Mouse (Mus musculus): ENCODE results near the gene Tnfsf14.
A peak's percentile ranks its signal among the peaks of the same experiment; 100 is the strongest.

Tnfsf14 gene

GRCm38 (mm10) chr17:57194041-57194507 lies at the start of gene Tnfsf14:
Tnfsf14 (minus strand) TSS chr17:57194177.
- DNase-seq (ENCODE audit: low spot score in 2 of 2): peak; percentile 39 to 53

GRCm38 (mm10) chr17:57237181-57237580 lies 43.2 kb upstream of the Tnfsf14 start:
- DNase-seq (ENCODE audit: low spot score in 2 of 2): no peak

GRCm38 (mm10) chr17:57235803-57236202 lies 41.8 kb upstream of the Tnfsf14 start:
- DNase-seq (ENCODE audit: low spot score in 2 of 2): no peak

GRCm38 (mm10) chr17:57234254-57234928 lies 40.4 kb upstream of the Tnfsf14 start:
- DNase-seq (ENCODE audit: low spot score in 2 of 2): no peak

- no peak for DNase-seq (ENCODE audit: low spot score in 2 of 2)
Observed at GRCm38 (mm10) chr17:57233038-57233437, 39.1 kb upstream of the Tnfsf14 start.

GRCm38 (mm10) chr17:57232200-57232599 lies 38.2 kb upstream of the Tnfsf14 start:
- no peak for DNase-seq (ENCODE audit: low spot score in 2 of 2)

- no peak for DNase-seq (ENCODE audit: low spot score in 2 of 2)
Observed at GRCm38 (mm10) chr17:57231321-57231771, 37.4 kb upstream of the Tnfsf14 start.

GRCm38 (mm10) chr17:57230728-57231125 lies 36.8 kb upstream of the Tnfsf14 start:
- no peak for DNase-seq (ENCODE audit: low spot score in 2 of 2)

- DNase-seq (ENCODE audit: low spot score in 2 of 2): no peak
Observed at GRCm38 (mm10) chr17:57229851-57230727, 36.1 kb upstream of the Tnfsf14 start.

- DNase-seq (ENCODE audit: low spot score in 2 of 2): no peak
Observed at GRCm38 (mm10) chr17:57228873-57229272, 34.9 kb upstream of the Tnfsf14 start.

GRCm38 (mm10) chr17:57228014-57228413 lies 34.0 kb upstream of the Tnfsf14 start, which contains the start of gene C3:
C3 (minus strand) TSS chr17:57228136.
- DNase-seq (ENCODE audit: low spot score in 2 of 2): no peak

- no peak for DNase-seq (ENCODE audit: low spot score in 2 of 2)
Observed at GRCm38 (mm10) chr17:57227468-57227867, 33.5 kb upstream of the Tnfsf14 start.

- no peak for DNase-seq (ENCODE audit: low spot score in 2 of 2)
Observed at GRCm38 (mm10) chr17:57223313-57223712, 29.3 kb upstream of the Tnfsf14 start.

- DNase-seq (ENCODE audit: low spot score in 2 of 2): no peak
Observed at GRCm38 (mm10) chr17:57221911-57222310, 27.9 kb upstream of the Tnfsf14 start.

GRCm38 (mm10) chr17:57219884-57220207 lies 25.9 kb upstream of the Tnfsf14 start:
- DNase-seq (ENCODE audit: low spot score in 2 of 2): peak; percentile 48 to 55

- peak; percentile 69 to 80 for DNase-seq (ENCODE audit: low spot score in 2 of 2)
Observed at GRCm38 (mm10) chr17:57219167-57219883, 25.3 kb upstream of the Tnfsf14 start.

- DNase-seq (ENCODE audit: low spot score in 2 of 2): no peak
Observed at GRCm38 (mm10) chr17:57218335-57218900, 24.4 kb upstream of the Tnfsf14 start.

GRCm38 (mm10) chr17:57214676-57215387 lies 20.9 kb upstream of the Tnfsf14 start:
- no peak for DNase-seq (ENCODE audit: low spot score in 2 of 2)

GRCm38 (mm10) chr17:57211501-57211900 lies 17.5 kb upstream of the Tnfsf14 start:
- no peak for DNase-seq (ENCODE audit: low spot score in 2 of 2)

- peak; percentile 32 to 47 for DNase-seq (ENCODE audit: low spot score in 2 of 2)
Observed at GRCm38 (mm10) chr17:57209330-57209729, 15.4 kb upstream of the Tnfsf14 start.

GRCm38 (mm10) chr17:57207938-57208337 lies 14.0 kb upstream of the Tnfsf14 start:
- DNase-seq (ENCODE audit: low spot score in 2 of 2): no peak

Measured in natural killer cell, adult 2 months (primary cell).